ENCODE assay signal across 34 mouse cellular contexts in the genomic region with DNA sequence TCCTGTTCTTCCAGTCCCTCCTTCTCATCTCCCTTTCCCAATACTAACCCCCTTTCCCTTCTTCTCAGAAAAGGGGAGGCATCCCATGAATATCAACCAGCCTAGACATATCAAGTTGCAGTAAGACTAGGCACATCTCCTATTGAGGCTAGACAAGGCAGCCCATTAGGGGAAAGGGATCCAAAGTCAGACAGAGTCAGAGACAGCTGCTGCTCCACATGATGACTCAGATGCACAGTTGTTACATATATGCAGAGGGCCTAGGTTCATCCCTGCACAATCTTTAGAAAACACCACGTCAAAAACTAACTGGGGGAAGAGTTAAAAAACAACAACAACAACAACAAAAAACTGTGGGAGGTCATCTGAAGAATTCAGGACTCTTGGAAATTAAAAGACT.
"Had no signal": no experiment of that assay in that cellular context is flagged by ENCODE, and none has a peak within 500 bp of the region (broad histone marks: within the 10 kb centered on the region; RNA-seq: fewer than 3 reads in every experiment).

No protein-coding gene starts in this region.

- H3K36me3 ChIP-seq: heart, embryonic 10.5 days; heart, embryonic 12.5 days; heart, embryonic 13.5 days; heart, embryonic 15.5 days; hindbrain, embryonic 10.5 days; hindbrain, embryonic 12.5 days; hindbrain, embryonic 13.5 days; hindbrain, embryonic 15.5 days; intestine, embryonic 15.5 days; kidney, embryonic 15.5 days had no signal

- H3K27ac ChIP-seq: heart, embryonic 10.5 days; heart, embryonic 13.5 days; heart, embryonic 15.5 days; hindbrain, embryonic 10.5 days; hindbrain, embryonic 12.5 days; hindbrain, embryonic 13.5 days; hindbrain, embryonic 14.5 days; hindbrain, embryonic 15.5 days; hindbrain, postnatal 0 days; intestine, embryonic 15.5 days; kidney, embryonic 15.5 days; kidney, postnatal 0 days had no signal

- H3K4me1 ChIP-seq: heart, embryonic 10.5 days; heart, embryonic 12.5 days; heart, embryonic 13.5 days; heart, embryonic 15.5 days; hindbrain, embryonic 12.5 days; hindbrain, embryonic 13.5 days; hindbrain, embryonic 15.5 days; intestine, embryonic 15.5 days; kidney, embryonic 15.5 days had no signal

- H3K9ac ChIP-seq: heart, embryonic 12.5 days; heart, embryonic 13.5 days; heart, embryonic 15.5 days; hindbrain, embryonic 12.5 days; hindbrain, embryonic 13.5 days; hindbrain, embryonic 14.5 days; hindbrain, embryonic 15.5 days; intestine, embryonic 15.5 days; kidney, embryonic 15.5 days had no signal

- ATAC-seq: hindbrain, embryonic 16.5 days; hindbrain, postnatal 0 days; inflammation-experienced regulatory T-cells, adult 6 months; intestine, embryonic 15.5 days; intestine, embryonic 16.5 days; intestine, postnatal 0 days had no signal

- H3K4me2 ChIP-seq: heart, embryonic 11.5 days; heart, embryonic 12.5 days; heart, embryonic 13.5 days; heart, embryonic 15.5 days; hindbrain, embryonic 12.5 days; hindbrain, embryonic 13.5 days; hindbrain, embryonic 14.5 days; hindbrain, embryonic 15.5 days; intestine, embryonic 15.5 days; kidney, embryonic 15.5 days had no signal

- H3K4me3 ChIP-seq: heart, embryonic 10.5 days; heart, embryonic 12.5 days; heart, embryonic 13.5 days; heart, embryonic 15.5 days; hindbrain, embryonic 10.5 days; hindbrain, embryonic 12.5 days; hindbrain, embryonic 13.5 days; hindbrain, embryonic 15.5 days; intestine, embryonic 15.5 days; kidney, embryonic 15.5 days had no signal

- DNase-seq: heart, postnatal 10 days; heart, postnatal 14 days; heart, postnatal 36 days; heart, postnatal 4 days; kidney, adult 11 months; kidney, adult 18-20 months; kidney, adult 2 months; kidney, adult 8-10 months; kidney, adult 9 months; kidney, postnatal 10 days; kidney, postnatal 14 days; kidney, postnatal 25 days; kidney, postnatal 36 days; kidney, postnatal 4 days; layer of hippocampus, adult 9-11 months; layer of hippocampus, postnatal 36 days had no signal

- H3K27me3 ChIP-seq: heart, embryonic 12.5 days; heart, embryonic 13.5 days; heart, embryonic 15.5 days; hindbrain, embryonic 12.5 days; hindbrain, embryonic 13.5 days; hindbrain, embryonic 15.5 days; intestine, embryonic 15.5 days; kidney, embryonic 15.5 days had no signal

- H3K9me3 ChIP-seq: heart, embryonic 10.5 days; heart, embryonic 12.5 days; heart, embryonic 13.5 days; heart, embryonic 15.5 days; hindbrain, embryonic 10.5 days; hindbrain, embryonic 12.5 days; hindbrain, embryonic 13.5 days; hindbrain, embryonic 15.5 days; intestine, embryonic 15.5 days; kidney, embryonic 15.5 days had no signal
